Mouse (Mus musculus): ENCODE measurements around the gene Akr1a1.

GRCm38 (mm10) chr4:116692146-116692545 lies 40.7 kb upstream of the Akr1a1 start:
- TF ChIP-seq CTCF (IDR thresholded peaks at IDR 0.05; ENCODE audit: low read depth) (no peak), EP300 (IDR thresholded peaks at IDR 0.05; ENCODE audit: low read depth) (no peak)

Data from liver, embryonic 14.5 days (tissue).